Mouse (Mus musculus) thymus, adult 2 months (tissue): ENCODE data around the gene AW209491.

ENCODE experiments used
- CTCF ChIP-seq: fragments of 200-500 bp; IDR thresholded peaks from 2 replicates; pipeline ENCODE4 v1.5.1; 2012; ENCODE audit warnings: mild to moderate bottlenecking, control low read depth, low read length, moderate library complexity, borderline replicate concordance; ENCODE audit not compliant: control insufficient read depth, poor library complexity, insufficient read depth; ENCODE audit errors: extremely low read depth
- POLR2A ChIP-seq: fragments of 200-500 bp; IDR thresholded peaks from 2 replicates; pipeline ENCODE4 v1.6.1; 2012; ENCODE audit warnings: mild to moderate bottlenecking, low read length, control low read depth, moderate library complexity; ENCODE audit not compliant: control insufficient read depth, poor library complexity, insufficient read depth; ENCODE audit errors: extremely low read depth

DNA sequence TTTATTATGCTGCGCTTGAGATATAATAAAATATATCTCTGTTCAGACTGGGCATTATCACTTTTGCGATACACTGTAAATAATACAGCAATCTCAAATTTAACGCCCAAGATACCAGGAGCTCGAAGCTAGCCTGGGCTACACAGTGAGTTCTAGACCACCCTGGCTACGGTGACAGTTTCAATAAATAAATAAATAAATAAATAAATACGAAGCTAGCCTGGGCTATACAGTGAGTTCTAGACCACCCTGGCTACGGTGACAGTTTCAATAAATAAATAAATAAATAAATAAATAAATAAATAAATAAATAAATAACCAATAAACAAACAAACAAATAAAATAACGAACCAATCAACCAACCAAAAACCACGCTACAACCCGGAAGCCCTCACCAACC is 17.5 kb upstream of the AW209491 start:
- TF ChIP-seq CTCF, result no peak
- no peak for TF ChIP-seq POLR2A
